Mouse (Mus musculus) adrenal gland, postnatal 25 days (tissue): ENCODE measurements around the gene Polr1e. TPM values are rescaled to one million over a fixed set of nuclear protein-coding genes. Genes with fewer than 3 reads are reported as not detected.
"Not testable (repeated sequence)": the region's sequence is repeated elsewhere in the genome, so short reads cannot be mapped to it uniquely, and the experiment has no call there.

ENCODE experiments used
- DNase-seq: peaks from one replicate; pipeline ENCODE4 v3.0.0; 2021; ENCODE audit warnings: mixed read lengths
- total RNA-seq: library from RNA; stranded (reverse); gene quantifications from 2 replicates; pipeline ENCODE4 v1.2.3, GENCODE M21; 2021

Gene Polr1e
- total RNA-seq, 1 experiment from 2014 or later: 13.1 TPM

GRCm38 (mm10) chr4:45055451-45055850 lies 37.1 kb downstream of the Polr1e start:
- no peak for DNase-seq

- DNase-seq: not testable (repeated sequence)
Observed at GRCm38 (mm10) chr4:45063836-45064235, 45.5 kb downstream of the Polr1e start.

DNA sequence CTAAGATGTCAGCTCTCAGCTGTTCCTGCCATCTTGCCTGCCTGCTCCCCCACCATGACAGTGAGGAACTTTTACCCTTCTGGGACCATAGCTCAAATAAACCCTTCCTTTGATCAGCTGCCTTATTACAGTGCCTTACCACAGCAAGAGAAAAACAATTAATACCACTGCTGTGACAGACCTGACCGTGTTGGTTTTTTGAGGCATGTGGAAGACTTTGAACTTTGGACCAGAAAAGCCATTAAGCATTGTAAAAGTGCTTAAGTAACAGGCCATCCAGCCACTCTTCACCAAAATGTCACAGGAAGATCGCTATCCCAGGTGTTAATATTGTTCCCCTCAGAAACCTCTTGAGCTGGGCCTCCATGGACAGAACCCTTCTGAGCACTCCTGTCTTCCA lies 46.2 kb downstream of the Polr1e start:
- no peak for DNase-seq

GRCm38 (mm10) chr4:45066036-45066730 lies 47.8 kb downstream of the Polr1e start:
- no peak for DNase-seq

DNA sequence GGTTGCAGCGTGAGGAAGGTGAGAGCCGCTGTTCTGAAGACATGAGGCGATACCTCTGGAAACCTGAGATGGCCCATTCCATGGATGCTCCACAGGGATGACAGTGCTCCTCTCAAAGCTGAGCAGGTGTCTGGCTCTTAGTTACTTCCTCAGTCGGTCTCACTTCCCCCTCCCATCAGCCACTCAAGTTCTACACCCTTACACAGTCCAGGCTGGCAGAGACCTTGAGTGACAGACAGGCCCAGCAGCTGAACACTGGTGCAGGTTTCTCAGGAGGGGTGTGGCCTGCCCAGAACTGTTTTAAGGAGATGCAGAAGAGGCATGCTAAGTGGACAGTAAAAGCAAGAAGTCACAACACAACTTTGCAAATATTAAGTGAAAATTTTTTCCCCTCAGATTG lies 49.4 kb downstream of the Polr1e start:
- DNase-seq: no peak

DNA sequence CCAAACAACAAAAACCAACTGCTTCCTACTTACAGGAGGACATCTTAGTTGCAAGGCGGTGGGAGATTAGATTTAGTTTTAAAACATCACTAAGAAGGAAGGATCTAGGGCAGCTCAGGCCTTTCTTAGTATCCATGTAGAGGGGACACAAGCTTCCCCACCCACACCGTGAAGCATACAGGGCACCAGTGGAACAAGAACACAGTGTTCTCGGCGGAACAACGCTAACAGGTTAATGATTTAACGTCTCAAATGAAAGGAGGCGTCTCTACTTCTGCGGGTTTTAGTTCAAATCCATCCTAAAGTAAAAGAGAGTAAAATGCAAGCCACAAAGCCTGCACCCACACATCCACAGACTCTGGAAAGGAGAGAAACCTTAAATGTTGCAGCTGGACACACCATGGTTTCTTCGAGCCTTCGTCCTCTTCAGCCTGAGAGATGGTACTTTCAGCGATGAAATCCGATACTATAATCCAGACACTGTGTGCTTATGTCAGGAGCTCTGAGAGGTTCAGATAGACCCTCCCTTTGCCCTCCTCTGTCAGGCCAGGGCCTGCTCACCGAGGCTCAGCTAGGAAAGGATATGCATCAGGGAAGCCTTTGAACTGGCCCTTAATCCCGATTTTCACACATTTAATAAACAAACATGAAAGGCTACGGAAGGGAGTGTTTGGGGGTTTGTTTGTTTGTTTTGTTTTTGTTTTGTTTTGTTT lies 54.0 kb downstream of the Polr1e start:
- DNase-seq: no peak

GRCm38 (mm10) chr4:45073544-45073943 lies 55.2 kb downstream of the Polr1e start:
- DNase-seq: no peak

- DNase-seq: not testable (repeated sequence)
Observed at GRCm38 (mm10) chr4:45081041-45081440, 62.7 kb downstream of the Polr1e start.

GRCm38 (mm10) chr4:45082951-45083350 lies 64.6 kb downstream of the Polr1e start:
- DNase-seq: no peak

DNA sequence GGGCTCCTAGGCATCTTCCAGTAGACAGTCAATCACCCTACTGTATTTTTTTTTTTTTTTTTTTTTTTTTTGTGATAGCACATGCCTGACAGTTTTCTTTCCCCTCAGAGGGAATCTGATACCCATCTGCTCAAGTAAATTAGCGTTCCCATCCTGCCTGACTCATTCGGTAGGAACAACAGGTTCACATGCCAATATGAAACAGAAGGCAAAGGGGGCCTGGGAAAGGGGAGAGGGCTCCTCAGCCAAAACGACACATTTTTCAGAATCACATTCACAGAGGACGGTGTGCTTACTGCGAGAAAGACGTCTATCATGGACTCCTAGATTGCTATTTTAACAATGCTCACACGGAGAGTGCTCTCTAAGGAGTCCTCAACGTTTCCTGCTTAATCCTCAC lies 65.1 kb downstream of the Polr1e start:
- no peak for DNase-seq

DNA sequence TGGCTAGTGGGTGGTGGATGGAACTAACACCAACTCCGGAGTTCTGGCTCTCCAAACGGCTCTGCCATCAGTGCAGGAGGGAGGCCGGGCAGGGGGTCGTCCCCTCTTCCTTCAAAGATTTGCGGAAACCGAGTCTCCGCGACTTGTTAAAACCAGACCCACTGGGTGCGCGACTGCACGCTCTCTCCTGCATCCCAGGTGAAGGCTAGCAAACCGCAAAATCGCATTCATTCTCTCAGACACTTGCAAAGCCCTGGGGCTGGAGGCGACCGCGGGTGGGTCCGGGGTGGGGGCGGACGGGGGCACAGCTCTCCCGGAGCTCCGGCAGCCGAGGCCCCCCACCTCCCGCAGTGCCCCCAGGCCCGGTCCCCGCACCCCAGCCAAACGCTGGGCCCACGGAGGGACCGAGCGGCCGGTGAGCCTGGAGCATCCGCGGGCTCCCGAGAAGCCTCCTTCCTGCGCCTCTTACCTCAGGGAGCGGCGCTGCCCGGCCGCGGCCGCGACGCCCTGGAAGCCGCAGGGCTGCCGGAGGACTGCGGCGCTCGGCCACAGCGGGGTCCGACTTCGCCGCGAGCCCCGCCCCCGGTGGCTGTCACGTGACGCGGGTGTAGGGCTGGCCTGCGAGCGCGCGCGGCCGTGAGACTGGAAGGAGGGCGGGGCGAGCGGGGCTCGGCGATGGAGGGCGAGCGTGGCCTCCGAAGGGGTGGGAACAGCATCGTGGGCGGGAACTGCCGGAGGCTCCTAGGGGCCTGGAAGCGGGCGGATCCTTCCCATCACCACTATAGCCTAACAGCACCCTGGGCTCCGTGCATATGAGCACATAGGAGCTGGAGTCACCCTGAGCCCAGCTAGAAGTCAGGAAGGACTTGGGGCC lies 65.9 kb downstream of the Polr1e start, which contains the start of gene Fbxo10:
Gene Fbxo10, minus strand, starts transcription at position 584 of the 874 bp plus-strand sequence.
- DNase-seq: peak; percentile 97

DNA sequence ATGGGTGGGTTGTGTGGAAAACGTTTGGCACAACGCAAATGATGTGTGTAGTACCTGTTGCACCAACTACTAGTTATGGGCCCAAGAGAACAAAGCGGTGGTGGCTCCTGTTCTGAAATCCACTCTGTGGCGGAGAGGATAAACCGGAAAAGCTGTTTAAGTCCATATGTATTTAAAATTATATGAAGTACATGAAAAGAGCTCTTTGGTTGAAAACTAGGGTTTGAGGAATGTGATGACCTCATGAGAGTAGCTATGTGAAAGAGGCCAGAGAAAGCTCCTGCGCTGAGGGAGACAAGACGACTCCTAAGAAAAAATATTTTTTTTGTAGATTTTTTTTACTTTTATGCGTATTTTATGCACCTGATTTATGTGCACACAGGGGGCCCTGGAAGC lies 66.5 kb downstream of the Polr1e start:
- no peak for DNase-seq

Other genes with a start within 250 kb of the Polr1e start
- 196 and 217 TPM in 2 replicates for gene Grhpr, start 37.2 kb upstream of the Polr1e start, total RNA-seq
- gene Zbtb5, start 6.2 kb upstream of the Polr1e start, total RNA-seq: 12.8 and 15.3 TPM in 2 replicates
- gene Fbxo10, start 66.0 kb downstream of the Polr1e start, total RNA-seq: 6.9 and 12.5 TPM in 2 replicates
- gene Tomm5, start 89.5 kb downstream of the Polr1e start, total RNA-seq: 84.1 and 86.5 TPM in 2 replicates
- gene Frmpd1, start 166.3 kb downstream of the Polr1e start, total RNA-seq: 3.7 and 7.2 TPM in 2 replicates